Mouse (Mus musculus) heart, postnatal 36 days (tissue): ENCODE results near the gene Olfr699. TPM values are rescaled to one million over a fixed set of nuclear protein-coding genes. Genes with fewer than 3 reads are reported as not detected.
"Not testable (repeated sequence)": the region's sequence is repeated elsewhere in the genome, so short reads cannot be mapped to it uniquely, and the experiment has no call there.

Experiments
- DNase-seq, 2 experiments: peaks; one replicate each; pipeline ENCODE4 v3.0.0; 2021 to 2022
- intact Hi-C: fragments of 180-260 bp; cut with DNase I; formaldehyde crosslinking; loops from one replicate; pipeline ENCODE4 v1.15.1; 2025
- total RNA-seq, 2 experiments: library from RNA; stranded (reverse); gene quantifications; 2 replicates each; pipeline ENCODE4 v1.2.3; 2021

Gene Olfr699
- total RNA-seq: not detected

DNA sequence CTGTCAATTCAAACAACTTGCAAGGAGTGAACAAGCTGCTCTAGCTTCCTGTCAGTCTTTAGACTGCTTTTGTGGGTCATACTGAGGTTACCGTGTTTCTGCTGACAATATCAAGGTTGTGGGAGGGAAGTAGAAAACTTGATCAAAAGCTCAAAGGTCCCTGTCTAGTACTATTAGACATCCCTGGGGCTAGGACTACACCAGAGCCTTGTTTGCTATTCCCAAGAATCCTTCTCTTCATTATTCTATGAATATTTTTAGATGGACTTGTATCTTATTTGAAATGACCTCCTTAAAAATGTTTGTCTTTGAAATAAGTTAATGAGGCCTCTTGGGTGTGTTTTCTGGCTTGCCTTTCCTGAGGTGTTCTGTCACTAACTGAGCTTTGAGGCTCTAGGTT is at the start of gene Olfr699:
Gene Olfr699, minus strand, starts transcription at position 101 of the 400 bp plus-strand sequence.
- intact Hi-C loops: no loop called here
- DNase-seq: no peak

- no peak for DNase-seq
- intact Hi-C loops: no loop called here
Measured at GRCm38 (mm10) chr7:106833793-106834192, 40.8 kb upstream of the Olfr699 start, which contains the start of gene Olfr702. Gene Olfr702, minus strand, starts transcription at chr7:106833893.

GRCm38 (mm10) chr7:106818414-106818813 is 25.4 kb upstream of the Olfr699 start:
- intact Hi-C loops: no loop called here
- DNase-seq: no peak

DNA sequence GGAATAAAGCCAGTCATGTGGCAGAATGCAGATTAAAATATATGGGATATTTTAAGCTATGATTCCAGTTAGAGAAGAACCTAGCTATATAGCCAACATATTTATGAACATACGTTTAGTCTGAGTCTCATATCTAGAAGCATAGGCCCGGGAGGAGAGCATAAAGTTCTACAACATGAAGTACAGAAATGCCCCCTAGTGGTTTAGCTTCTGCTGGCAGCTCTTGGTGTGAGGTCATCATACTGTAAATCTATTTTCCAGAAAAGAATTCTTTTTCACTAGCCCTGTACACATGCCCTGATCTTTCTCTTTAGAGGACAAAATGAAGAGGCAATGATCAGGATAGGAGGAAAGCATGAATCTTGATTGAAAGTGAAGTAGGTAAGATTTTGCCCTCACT is 22.8 kb upstream of the Olfr699 start:
- no peak for DNase-seq
- intact Hi-C loops: no loop called here

DNA sequence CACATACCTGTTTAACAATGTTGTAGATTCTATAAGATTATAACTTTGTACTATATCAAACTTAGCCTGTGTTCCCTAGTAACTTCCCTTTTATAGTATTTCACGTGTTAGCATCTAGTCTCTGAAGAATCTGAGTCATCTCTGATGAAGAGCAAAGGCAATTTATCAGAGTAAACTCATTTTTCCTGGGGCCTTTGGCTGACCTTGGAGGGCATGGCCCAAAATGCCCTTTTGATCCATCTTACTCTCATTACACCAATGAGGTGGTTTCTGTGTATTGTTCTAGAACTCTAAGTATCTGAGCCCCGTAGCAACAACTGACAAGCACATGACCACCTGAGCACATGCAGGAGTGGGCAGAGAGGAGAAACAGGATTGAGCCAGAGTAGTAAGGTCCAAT is 20.8 kb upstream of the Olfr699 start, which contains the start of gene Olfr701:
Gene Olfr701, plus strand, starts transcription at position 301 of the 400 bp plus-strand sequence.
- intact Hi-C loops: no loop called here
- no peak for DNase-seq

DNA sequence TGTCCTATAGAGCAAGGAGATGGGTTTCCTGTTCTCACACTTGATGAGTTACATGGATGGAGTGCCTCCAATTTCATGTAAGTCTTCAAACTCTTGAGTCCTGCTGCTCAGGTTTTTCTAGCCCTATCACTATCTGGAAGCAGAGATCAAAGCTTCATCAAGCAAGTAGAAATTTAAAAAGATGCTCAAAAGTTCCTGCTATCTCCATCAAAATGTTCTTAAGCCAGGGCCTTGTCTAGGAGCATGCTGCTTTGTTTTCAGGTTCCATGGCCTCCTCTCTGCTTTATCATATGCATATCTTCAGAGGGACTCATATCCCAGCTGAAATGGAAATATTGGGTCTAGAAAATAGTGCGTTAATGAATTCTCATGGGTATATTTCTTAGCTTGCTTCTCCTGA is 15.7 kb upstream of the Olfr699 start, which contains the start of gene Olfr700:
Gene Olfr700, minus strand, starts transcription at position 101 of the 400 bp plus-strand sequence.
- intact Hi-C loops: no loop called here
- no peak for DNase-seq

DNA sequence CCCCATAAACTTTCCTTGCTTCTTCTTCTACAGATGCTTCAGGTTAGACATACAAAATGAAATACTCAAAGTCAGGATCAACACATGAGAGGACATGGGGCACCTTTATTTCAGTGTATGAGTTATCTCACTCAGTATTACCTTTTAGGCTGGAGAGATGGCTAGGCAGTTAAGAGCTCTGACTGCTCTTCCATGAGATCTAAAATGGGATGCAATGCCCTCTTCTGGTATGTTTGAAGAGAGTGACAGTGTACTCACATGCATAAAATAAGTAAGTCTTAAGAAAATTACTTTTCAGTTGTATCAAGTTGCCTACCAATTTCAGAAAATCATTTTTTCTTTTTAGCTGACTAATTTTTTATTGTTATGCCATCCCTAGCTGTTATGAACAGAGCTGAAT is 4.7 kb downstream of the Olfr699 start:
- DNase-seq: no peak
- intact Hi-C loops: no loop called here

DNA sequence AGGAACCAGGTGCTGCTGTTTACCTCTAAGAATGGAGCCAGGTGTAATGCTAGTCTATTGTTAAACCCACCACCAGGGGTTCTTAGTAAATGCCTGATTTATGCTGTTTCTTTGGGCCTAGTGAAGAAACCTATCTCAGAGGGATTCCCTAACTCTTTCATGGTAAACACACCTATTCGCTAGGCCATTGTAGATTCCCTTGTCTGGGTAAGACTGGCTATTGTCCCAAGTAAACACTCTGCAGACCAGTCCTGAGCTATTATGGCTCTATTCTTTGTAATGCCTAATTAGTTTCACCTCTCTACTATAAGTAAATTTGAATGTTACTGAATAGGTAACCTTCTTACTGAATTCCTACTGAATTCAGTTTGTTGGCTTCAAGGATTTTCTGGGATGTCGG is 32.0 kb downstream of the Olfr699 start:
- intact Hi-C loops, DNase-seq: not testable (repeated sequence)

GRCm38 (mm10) chr7:106758800-106759199 is 34.2 kb downstream of the Olfr699 start:
- no peak for DNase-seq
- intact Hi-C loops: no loop called here

DNA sequence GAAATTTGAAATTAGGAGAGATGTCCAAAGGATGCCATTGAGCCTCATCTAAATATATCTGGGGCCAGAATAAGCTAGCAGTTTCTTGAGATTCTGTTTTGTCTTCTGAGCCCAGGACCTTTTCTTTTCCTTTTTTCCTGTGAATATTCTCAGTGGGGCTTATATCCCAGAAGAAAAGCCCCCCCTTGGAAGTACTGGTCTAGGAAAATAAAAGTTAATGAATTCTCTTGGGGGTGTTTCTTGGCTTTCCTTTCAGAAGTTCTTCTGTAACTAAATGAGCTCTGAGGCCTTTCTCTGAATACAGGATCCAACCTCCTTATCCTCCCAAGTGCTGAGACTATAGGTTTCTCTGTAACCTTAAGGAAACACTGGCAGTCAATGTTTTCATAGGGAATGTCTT is 37.7 kb downstream of the Olfr699 start, which contains the start of gene Olfr698:
Gene Olfr698, minus strand, starts transcription at position 101 of the 400 bp plus-strand sequence.
- no peak for DNase-seq
- intact Hi-C loops: no loop called here

- no peak for DNase-seq
- intact Hi-C loops: no loop called here
Measured at GRCm38 (mm10) chr7:106745811-106746210, 47.2 kb downstream of the Olfr699 start.

DNA sequence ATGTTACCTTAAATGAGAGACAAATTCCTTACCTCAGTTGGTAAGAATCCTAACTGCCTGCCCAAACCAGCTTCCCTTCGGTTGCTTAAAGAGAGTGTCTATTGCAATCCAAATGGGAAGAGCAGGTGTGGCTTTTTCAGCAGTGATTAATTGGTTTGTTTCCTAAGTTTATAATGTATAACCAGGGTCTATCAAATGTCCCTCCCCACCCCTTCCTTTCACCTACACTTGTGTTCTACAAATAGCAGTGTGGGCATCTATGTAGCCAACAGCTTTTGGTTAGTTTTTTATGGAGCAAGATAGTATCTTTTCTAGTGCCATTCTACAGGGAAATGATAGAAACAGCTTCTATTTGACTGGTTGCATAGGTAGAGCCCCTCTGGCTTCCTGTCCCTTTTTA is 50.7 kb downstream of the Olfr699 start, which contains the start of gene Olfr697:
Gene Olfr697, minus strand, starts transcription at position 101 of the 400 bp plus-strand sequence.
- intact Hi-C loops: no loop called here
- DNase-seq: no peak

Other genes starting within 250 kb of the Olfr699 start
- not detected for gene Olfr693, start 112.6 kb downstream of the Olfr699 start, total RNA-seq
- gene Olfr694, start 101.4 kb downstream of the Olfr699 start, total RNA-seq: not detected
- not detected for gene Olfr695, start 76.8 kb downstream of the Olfr699 start, total RNA-seq
- gene Olfr697, start 50.8 kb downstream of the Olfr699 start, total RNA-seq: not detected
- not detected for gene Olfr698, start 37.8 kb downstream of the Olfr699 start, total RNA-seq
- not detected for gene Olfr700, start 15.6 kb upstream of the Olfr699 start, total RNA-seq
- not detected for gene Olfr701, start 20.9 kb upstream of the Olfr699 start, total RNA-seq
- not detected for gene Olfr702, start 40.7 kb upstream of the Olfr699 start, total RNA-seq
- gene Olfr703, start 50.2 kb upstream of the Olfr699 start, total RNA-seq: not detected
- gene Olfr704, start 70.0 kb upstream of the Olfr699 start, total RNA-seq: not detected
- not detected for gene Olfr705, start 83.7 kb upstream of the Olfr699 start, total RNA-seq
- gene Olfr706, start 95.0 kb upstream of the Olfr699 start, total RNA-seq: not detected
- not detected for gene Olfr707, start 108.0 kb upstream of the Olfr699 start, total RNA-seq
- not detected for gene Olfr1532-ps1, start 114.8 kb upstream of the Olfr699 start, total RNA-seq
- gene Olfr709-ps1, start 139.0 kb upstream of the Olfr699 start, total RNA-seq: not detected
- not detected for gene Olfr710, start 155.1 kb upstream of the Olfr699 start, total RNA-seq
- gene Olfr6, start 170.7 kb upstream of the Olfr699 start, total RNA-seq: not detected
- gene Olfr711, start 182.3 kb upstream of the Olfr699 start, total RNA-seq: not detected
- not detected for gene Olfr2, start 212.9 kb upstream of the Olfr699 start, total RNA-seq
- gene Olfr713, start 238.0 kb upstream of the Olfr699 start, total RNA-seq: not detected